15 mouse cellular contexts compared by ENCODE assay signal in the genomic region with DNA sequence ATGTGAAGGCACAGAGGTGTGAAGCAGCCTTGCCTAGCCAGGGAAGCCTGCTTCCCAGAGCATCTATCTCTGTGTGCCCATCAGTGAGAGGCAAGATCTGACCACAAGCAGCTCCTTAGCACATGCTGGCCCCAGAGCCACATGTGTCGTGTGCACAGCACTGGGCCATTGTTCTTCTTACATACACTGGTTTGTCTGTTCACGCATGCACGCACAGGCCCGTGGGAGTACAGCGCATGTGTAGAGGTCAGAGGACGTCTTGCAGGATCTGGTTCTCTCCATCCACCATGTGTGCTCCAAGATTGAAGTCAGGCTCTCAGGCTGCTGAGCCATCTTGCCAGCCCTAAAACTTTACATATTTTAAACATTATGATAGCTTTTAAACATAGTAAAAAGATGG.
"Had no signal": no experiment of that assay in that cellular context is flagged by ENCODE, and none has a peak within 500 bp of the region (broad histone marks: within the 10 kb centered on the region; RNA-seq: fewer than 3 reads in every experiment).

No protein-coding gene starts in this region.

- H3K4me3 ChIP-seq: liver, embryonic 15.5 days; lung, embryonic 15.5 days; midbrain, embryonic 12.5 days; neural tube, embryonic 12.5 days; stomach, embryonic 15.5 days had no signal

- H3K36me3 ChIP-seq: liver, embryonic 15.5 days; lung, embryonic 15.5 days; midbrain, embryonic 12.5 days; neural tube, embryonic 12.5 days; stomach, embryonic 15.5 days had no signal

- H3K4me1 ChIP-seq: stomach, embryonic 15.5 days had no signal

- ATAC-seq: liver, postnatal 0 days; midbrain, embryonic 16.5 days had no signal

- H3K27ac ChIP-seq: liver, embryonic 15.5 days; lung, embryonic 15.5 days; macrophage; midbrain, embryonic 12.5 days; neural tube, embryonic 12.5 days; stomach, embryonic 15.5 days; stomach, postnatal 0 days had no signal

- H3K27me3 ChIP-seq: liver, embryonic 15.5 days; lung, embryonic 15.5 days; midbrain, embryonic 12.5 days; neural tube, embryonic 12.5 days; stomach, embryonic 15.5 days had no signal

- H3K4me2 ChIP-seq: liver, embryonic 15.5 days; lung, embryonic 15.5 days; midbrain, embryonic 12.5 days; neural tube, embryonic 12.5 days; stomach, embryonic 15.5 days had no signal

- H3K9ac ChIP-seq: liver, embryonic 15.5 days; liver, postnatal 0 days; lung, embryonic 15.5 days; midbrain, embryonic 12.5 days; neural tube, embryonic 12.5 days; stomach, embryonic 15.5 days had no signal

- H3K9me3 ChIP-seq: liver, embryonic 15.5 days; lung, embryonic 15.5 days; midbrain, embryonic 12.5 days; neural tube, embryonic 12.5 days; stomach, embryonic 15.5 days had no signal

- DNase-seq: liver, postnatal 0 days; lung, adult 2 months; midbrain, embryonic 14.5 days; right cerebral cortex, postnatal 14 days; thymus, adult 2 months; thymus, postnatal 25 days; thymus, postnatal 4 days had no signal
